Mouse (Mus musculus): ENCODE measurements around the gene Ehmt1. TPM values are rescaled to one million over a fixed set of nuclear protein-coding genes. Genes with fewer than 3 reads are reported as not detected.

Ehmt1 gene
- total and polyA plus RNA-seq, 3 experiments, result 31.9 to 55.8 TPM; not detected in 1

- TF ChIP-seq ETS1 (IDR thresholded peaks at IDR 0.05; ENCODE audit: low read depth, low read length) (no peak), TCF12 (IDR thresholded peaks at IDR 0.05; ENCODE audit: low read depth, low read length) (no peak), CTCF (IDR thresholded peaks at IDR 0.05 in 2 of 3, conservative IDR thresholded peaks at IDR 0.05 in 1 of 3; ENCODE audit: control insufficient read depth in 1 of 3, insufficient read depth in 1 of 3, low read depth in 2 of 3, low read length in 3 of 3, poor library complexity in 1 of 3, severe bottlenecking in 1 of 3) (no peak), USF1 (IDR thresholded peaks at IDR 0.05; ENCODE audit: low read depth, low read length) (no peak), TAL1 (IDR thresholded peaks at IDR 0.05; ENCODE audit: low read length) (no peak), MYC (IDR thresholded peaks at IDR 0.05; ENCODE audit: low read depth, low read length) (no peak)
- DNase-seq (ENCODE audit: low read depth, low spot score), result no peak
- Histone ChIP-seq H3K4me1 (ENCODE audit: control insufficient read depth in 1 of 2, insufficient read depth in 2 of 2, low read length in 2 of 2) (peaks cover 0 to 6% of the 10 kb centered on the region in 2 experiments; a peak in 3 of 4 replicates), H3K27ac (ENCODE audit: control insufficient read depth, low read depth, low read length) (no peak overlapping the region), H3K9ac (ENCODE audit: control insufficient read depth, low read depth, low read length, poor library complexity, severe bottlenecking) (no peak overlapping the region), H3K4me3 (ENCODE audit: control insufficient read depth in 1 of 2, insufficient read depth in 1 of 2, low read depth in 2 of 2, low read length in 2 of 2) (no peak overlapping the region), H3K9me3 (replicated peaks; ENCODE audit: insufficient read depth, low read length) (no peaks in the 10 kb centered on the region), H3K27me3 (ENCODE audit: control insufficient read depth in 1 of 2, insufficient read depth in 2 of 2, low read length in 2 of 2) (no peaks in the 10 kb centered on the region), H3K36me3 (ENCODE audit: control insufficient read depth in 1 of 2, insufficient read depth in 2 of 2, low read length in 2 of 2) (peaks cover 11 to 29% of the 10 kb centered on the region in 2 experiments), H3K79me2 (ENCODE audit: control insufficient read depth, insufficient read depth, low read length, poor library complexity) (no peaks in the 10 kb centered on the region)
Measured at GRCm38 (mm10) chr2:24807036-24807435, 112.4 kb downstream of the Ehmt1 start.

- H3K27me3 ChIP-seq (ENCODE audit: control insufficient read depth in 1 of 2, insufficient read depth in 2 of 2, low read length in 2 of 2), result no peaks in the 10 kb centered on the region
- H3K79me2 ChIP-seq (ENCODE audit: control insufficient read depth, insufficient read depth, low read length, poor library complexity), result no peaks in the 10 kb centered on the region
- H3K36me3 ChIP-seq (ENCODE audit: control insufficient read depth in 1 of 2, insufficient read depth in 2 of 2, low read length in 2 of 2), result peaks cover 11 to 32% of the 10 kb centered on the region in 2 experiments
Measured at GRCm38 (mm10) chr2:24806143-24806542, 113.3 kb downstream of the Ehmt1 start.

GRCm38 (mm10) chr2:24805621-24806020, 113.8 kb downstream of the Ehmt1 start:
- H3K27me3 ChIP-seq (ENCODE audit: control insufficient read depth in 1 of 2, insufficient read depth in 2 of 2, low read length in 2 of 2), result no peaks in the 10 kb centered on the region
- peaks cover 11 to 31% of the 10 kb centered on the region in 2 experiments for H3K36me3 ChIP-seq (ENCODE audit: control insufficient read depth in 1 of 2, insufficient read depth in 2 of 2, low read length in 2 of 2)
- no peak overlapping the region for H3K27ac ChIP-seq (ENCODE audit: control insufficient read depth, low read depth, low read length)
- H3K9me3 ChIP-seq (replicated peaks; ENCODE audit: insufficient read depth, low read length), result no peaks in the 10 kb centered on the region
- DNase-seq (ENCODE audit: low read depth, low spot score), result peak; percentile 23
- no peaks in the 10 kb centered on the region for H3K79me2 ChIP-seq (ENCODE audit: control insufficient read depth, insufficient read depth, low read length, poor library complexity)
- peaks cover 0 to 6% of the 10 kb centered on the region in 2 experiments; a peak in 3 of 4 replicates for H3K4me1 ChIP-seq (ENCODE audit: control insufficient read depth in 1 of 2, insufficient read depth in 2 of 2, low read length in 2 of 2)
- no peak overlapping the region for H3K4me3 ChIP-seq (ENCODE audit: control insufficient read depth in 1 of 2, insufficient read depth in 1 of 2, low read depth in 2 of 2, low read length in 2 of 2)
- no peak overlapping the region for H3K9ac ChIP-seq (ENCODE audit: control insufficient read depth, low read depth, low read length, poor library complexity, severe bottlenecking)
- no peak for TF ChIP-seq EP300 (IDR thresholded peaks at IDR 0.05; ENCODE audit: low read depth in 1 of 2, low read length in 2 of 2)
- no peak for TF ChIP-seq GABPA (IDR thresholded peaks at IDR 0.05; ENCODE audit: low read depth, low read length)
- TF ChIP-seq MEF2A (IDR thresholded peaks at IDR 0.05; ENCODE audit: extremely low read depth, insufficient replicate concordance, low read depth, low read length, poor library complexity, severe bottlenecking), result no peak
- no peak for TF ChIP-seq BHLHE40 (IDR thresholded peaks at IDR 0.05; ENCODE audit: borderline replicate concordance, low read depth, low read length)
- no peak for TF ChIP-seq ETS1 (IDR thresholded peaks at IDR 0.05; ENCODE audit: low read depth, low read length)
- no peak for TF ChIP-seq ZC3H11A (IDR thresholded peaks at IDR 0.05; ENCODE audit: low read depth, low read length)
- no peak for TF ChIP-seq ZNF384 (IDR thresholded peaks at IDR 0.05; ENCODE audit: low read depth, low read length)
- no peak for TF ChIP-seq MYC (IDR thresholded peaks at IDR 0.05; ENCODE audit: low read depth, low read length)

More at GRCm38 (mm10) chr2:24806143-24806542, 113.3 kb downstream of the Ehmt1 start:
- Histone ChIP-seq H3K9ac (ENCODE audit: control insufficient read depth, low read depth, low read length, poor library complexity, severe bottlenecking) (no peak overlapping the region), H3K4me3 (ENCODE audit: control insufficient read depth in 1 of 2, insufficient read depth in 1 of 2, low read depth in 2 of 2, low read length in 2 of 2) (no peak overlapping the region), H3K4me1 (ENCODE audit: control insufficient read depth in 1 of 2, insufficient read depth in 2 of 2, low read length in 2 of 2) (peaks cover 0 to 6% of the 10 kb centered on the region in 2 experiments; a peak in 3 of 4 replicates), H3K9me3 (replicated peaks; ENCODE audit: insufficient read depth, low read length) (no peaks in the 10 kb centered on the region), H3K27ac (ENCODE audit: control insufficient read depth, low read depth, low read length) (no peak overlapping the region)
- DNase-seq (ENCODE audit: low read depth, low spot score), result no peak
- no peak for TF ChIP-seq EP300 (IDR thresholded peaks at IDR 0.05; ENCODE audit: low read depth in 1 of 2, low read length in 2 of 2)
- TF ChIP-seq ETS1 (IDR thresholded peaks at IDR 0.05; ENCODE audit: low read depth, low read length), result no peak
- no peak for TF ChIP-seq ZC3H11A (IDR thresholded peaks at IDR 0.05; ENCODE audit: low read depth, low read length)
- no peak for TF ChIP-seq USF1 (IDR thresholded peaks at IDR 0.05; ENCODE audit: low read depth, low read length)
- no peak for TF ChIP-seq TAL1 (IDR thresholded peaks at IDR 0.05; ENCODE audit: low read length)
- no peak for TF ChIP-seq MXI1 (IDR thresholded peaks at IDR 0.05; ENCODE audit: low read depth, low read length)
- no peak for TF ChIP-seq CHD2 (IDR thresholded peaks at IDR 0.05; ENCODE audit: low read length)

All from MEL (cell line).